Mouse (Mus musculus) forebrain, embryonic 14.5 days (tissue): ENCODE data around the gene Dctpp1. TPM values are rescaled to one million over a fixed set of nuclear protein-coding genes. Genes with fewer than 3 reads are reported as not detected.
A peak's percentile ranks its signal among the peaks of the same experiment; 100 is the strongest.

ENCODE experiments used
- ATAC-seq: fragments of 200-750 bp; cut with Nextera tagmentation; 2 replicates; pipeline ENCODE4 v1.8.0; 2017; ENCODE audit warnings: mild to moderate bottlenecking, moderate library complexity
- DNase-seq: peaks from one replicate; pipeline ENCODE4 v3.0.0-alpha.2; 2015; ENCODE audit warnings: low spot score
- H3K27ac ChIP-seq: fragments of 300-500 bp; sonication (generic); 2 replicates; pipeline ENCODE4 v1.5.1; 2014; ENCODE audit warnings: low read depth, mild to moderate bottlenecking, control low read depth, low read length, moderate library complexity
- H3K27me3 ChIP-seq: fragments of 300-500 bp; sonication (generic); replicated peaks from 2 replicates; pipeline ENCODE4 v1.6.1; 2014; ENCODE audit warnings: low read length, control low read depth, mixed read lengths; ENCODE audit not compliant: control insufficient read depth, insufficient read depth
- H3K36me3 ChIP-seq: fragments of 300-500 bp; sonication (generic); 2 replicates; pipeline ENCODE4 v1.6.1; 2014; ENCODE audit warnings: low read length, control low read depth; ENCODE audit not compliant: control insufficient read depth, insufficient read depth
- H3K4me1 ChIP-seq: fragments of 300-500 bp; sonication (generic); 2 replicates; pipeline ENCODE4 v1.6.1; 2014; ENCODE audit warnings: antibody characterized with exemption, low read length, control low read depth; ENCODE audit not compliant: control insufficient read depth, insufficient read depth
- H3K4me2 ChIP-seq: fragments of 300-500 bp; sonication (generic); 2 replicates; pipeline ENCODE4 v1.6.1; 2014; ENCODE audit warnings: mild to moderate bottlenecking, control low read depth, low read length
- H3K4me3 ChIP-seq: fragments of 300-500 bp; sonication (generic); 2 replicates; pipeline ENCODE4 v1.5.1; 2014; ENCODE audit warnings: low read depth, low read length, control low read depth
- H3K9ac ChIP-seq: fragments of 300-500 bp; sonication (generic); 2 replicates; pipeline ENCODE4 v1.6.1; 2014; ENCODE audit warnings: mild to moderate bottlenecking, low read length, control low read depth, moderate library complexity
- H3K9me3 ChIP-seq: fragments of 300-500 bp; sonication (generic); replicated peaks from 2 replicates; pipeline ENCODE4 v1.6.1; 2016; ENCODE audit warnings: low read length, control low read depth, mixed read lengths; ENCODE audit not compliant: control insufficient read depth
- WGBS: fragments of 180-500 bp; shearing (Covaris S2); extraction: QIAGEN DNeasy Blood & Tissue Kit; methylation state at CpG from one replicate; pipeline ENCODE4 v1.1.7; 2014; 5-methylcytosine and 5-hydroxymethylcytosine counted together
- polyA plus RNA-seq: library from polyadenylated mRNA; unstranded; fragments of >200 nt; fragmentation: Nextera tagmentation; extraction: Ambion mirVana; gene quantifications from 2 replicates; pipeline ENCODE4 v1.2.1, GENCODE M21; 2014

Gene Dctpp1
- polyA plus RNA-seq, 1 experiment from 2014 or later: 219 TPM

DNA sequence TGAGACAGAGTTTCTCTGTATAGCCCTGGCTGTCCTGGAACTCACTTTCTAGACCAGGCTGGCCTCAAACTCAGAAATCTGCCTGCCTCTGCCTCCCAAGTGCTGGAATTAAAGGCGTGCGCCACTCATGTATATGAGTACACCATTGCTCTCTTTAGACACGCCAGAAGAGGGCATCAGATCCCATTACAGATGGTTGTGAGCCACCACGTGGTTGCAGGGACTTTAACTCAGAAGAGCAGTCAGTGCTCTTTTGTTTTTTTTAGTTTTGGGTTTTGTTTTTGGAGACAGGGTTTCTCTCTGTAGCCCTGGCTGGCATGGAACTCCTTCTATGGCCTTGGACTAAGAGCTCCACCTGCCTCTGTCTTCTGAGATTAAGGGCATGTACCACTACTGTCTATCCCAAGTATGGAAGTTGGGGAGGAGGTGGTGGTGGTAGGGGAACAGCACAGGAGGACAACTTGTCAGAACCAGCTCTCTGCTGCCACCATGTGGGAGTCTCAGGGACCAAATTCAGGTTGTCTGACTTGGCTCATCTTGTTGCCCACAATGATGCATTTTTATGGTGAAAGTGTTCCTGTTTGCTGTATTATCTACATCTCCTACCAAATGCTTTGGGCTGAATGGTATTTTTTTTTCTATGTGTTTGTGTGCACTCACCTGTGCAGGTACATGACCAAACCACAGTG is 31.8 kb downstream of the Dctpp1 start:
- no peak overlapping the region for H3K27ac ChIP-seq
- H3K4me2 ChIP-seq: no peak overlapping the region
- WGBS: 71% methylated on average over 4 of the region's 4 CpGs
- peaks cover 18% of the 10 kb centered on the region for H3K36me3 ChIP-seq
- no peak overlapping the region for H3K4me3 ChIP-seq
- no peaks in the 10 kb centered on the region for H3K27me3 ChIP-seq
- no peaks in the 10 kb centered on the region for H3K9me3 ChIP-seq
- ATAC-seq: no peak
- H3K4me1 ChIP-seq: peaks cover 18% of the 10 kb centered on the region
- DNase-seq: peak; percentile 83
- no peak overlapping the region for H3K9ac ChIP-seq

DNA sequence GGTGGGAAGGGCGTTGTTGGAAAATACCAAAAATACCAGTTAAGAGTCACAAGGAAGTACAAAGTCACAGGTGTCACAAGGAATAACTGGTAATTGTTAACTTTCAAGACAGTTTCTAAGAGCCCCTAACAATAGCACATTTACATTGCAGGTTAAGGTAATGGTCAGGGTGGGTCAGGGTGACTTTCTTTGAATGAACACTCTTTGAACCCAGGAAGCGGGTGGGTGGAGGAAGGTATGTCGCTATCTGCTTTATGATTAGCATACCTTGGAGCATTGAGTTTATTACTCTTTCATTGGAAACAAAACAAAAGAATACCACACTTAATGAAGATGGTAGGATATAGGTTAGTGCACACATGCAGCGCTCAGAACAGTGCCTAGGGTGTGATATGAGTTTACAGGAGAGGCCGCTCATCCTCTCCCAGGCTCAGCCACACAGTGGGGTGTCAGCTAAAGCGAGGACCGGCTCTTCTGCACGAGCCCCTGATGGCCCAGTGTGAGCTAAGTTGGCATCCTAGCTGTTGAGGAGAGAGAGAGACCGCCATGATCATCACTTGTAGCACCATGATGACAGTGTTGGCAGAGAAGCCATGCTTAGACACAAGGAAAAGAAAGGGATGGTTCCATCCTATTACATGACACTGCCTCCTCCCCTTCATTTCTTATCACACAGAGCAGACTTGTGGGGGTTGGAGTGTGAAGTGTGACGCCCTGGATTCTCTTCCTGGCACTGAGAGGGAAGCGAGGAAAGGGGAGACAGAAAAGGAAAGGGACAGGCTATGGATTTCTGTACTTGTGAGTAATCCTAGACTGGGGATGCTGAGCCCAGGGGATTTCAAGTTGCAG is 35.1 kb downstream of the Dctpp1 start:
- H3K36me3 ChIP-seq: peaks cover 12% of the 10 kb centered on the region; the same call in 1 of the 2 replicates
- H3K4me3 ChIP-seq: no peak overlapping the region
- ATAC-seq: no peak
- no peak overlapping the region for H3K27ac ChIP-seq
- WGBS: 91% methylated on average over 11 of the region's 11 CpGs
- no peak for DNase-seq
- no peaks in the 10 kb centered on the region for H3K27me3 ChIP-seq
- H3K4me2 ChIP-seq: no peak overlapping the region
- H3K4me1 ChIP-seq: peaks cover 5% of the 10 kb centered on the region
- H3K9me3 ChIP-seq: no peaks in the 10 kb centered on the region
- H3K9ac ChIP-seq: no peak overlapping the region

DNA sequence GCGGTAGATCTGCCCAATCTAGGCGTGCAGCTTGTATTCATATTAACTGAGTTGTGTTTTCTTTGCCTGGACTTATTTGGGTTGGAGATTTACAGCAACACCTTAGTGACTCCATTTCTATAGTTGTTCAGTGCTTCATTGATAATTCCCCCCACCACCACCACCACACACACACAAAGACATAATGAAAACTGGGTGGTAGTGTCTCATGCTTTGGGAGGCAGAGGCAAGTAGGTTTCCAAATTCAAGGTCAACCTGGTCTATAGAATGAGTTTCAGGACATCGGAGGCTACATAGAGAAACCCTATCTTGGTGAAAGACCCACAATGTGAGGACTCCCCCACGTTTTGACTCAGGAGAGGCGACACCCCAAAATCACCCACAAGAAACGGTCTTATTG is 35.9 kb downstream of the Dctpp1 start:
- ATAC-seq: no peak
- Histone ChIP-seq H3K4me2 (no peak overlapping the region), H3K9me3 (no peaks in the 10 kb centered on the region), H3K27ac (no peak overlapping the region), H3K4me3 (no peak overlapping the region), H3K9ac (no peak overlapping the region), H3K27me3 (no peaks in the 10 kb centered on the region), H3K4me1 (no peaks in the 10 kb centered on the region), H3K36me3 (peaks cover 6% of the 10 kb centered on the region; the same call in 1 of the 2 replicates)
- no peak for DNase-seq
- WGBS: 98% methylated on average over 6 of the region's 6 CpGs

DNA sequence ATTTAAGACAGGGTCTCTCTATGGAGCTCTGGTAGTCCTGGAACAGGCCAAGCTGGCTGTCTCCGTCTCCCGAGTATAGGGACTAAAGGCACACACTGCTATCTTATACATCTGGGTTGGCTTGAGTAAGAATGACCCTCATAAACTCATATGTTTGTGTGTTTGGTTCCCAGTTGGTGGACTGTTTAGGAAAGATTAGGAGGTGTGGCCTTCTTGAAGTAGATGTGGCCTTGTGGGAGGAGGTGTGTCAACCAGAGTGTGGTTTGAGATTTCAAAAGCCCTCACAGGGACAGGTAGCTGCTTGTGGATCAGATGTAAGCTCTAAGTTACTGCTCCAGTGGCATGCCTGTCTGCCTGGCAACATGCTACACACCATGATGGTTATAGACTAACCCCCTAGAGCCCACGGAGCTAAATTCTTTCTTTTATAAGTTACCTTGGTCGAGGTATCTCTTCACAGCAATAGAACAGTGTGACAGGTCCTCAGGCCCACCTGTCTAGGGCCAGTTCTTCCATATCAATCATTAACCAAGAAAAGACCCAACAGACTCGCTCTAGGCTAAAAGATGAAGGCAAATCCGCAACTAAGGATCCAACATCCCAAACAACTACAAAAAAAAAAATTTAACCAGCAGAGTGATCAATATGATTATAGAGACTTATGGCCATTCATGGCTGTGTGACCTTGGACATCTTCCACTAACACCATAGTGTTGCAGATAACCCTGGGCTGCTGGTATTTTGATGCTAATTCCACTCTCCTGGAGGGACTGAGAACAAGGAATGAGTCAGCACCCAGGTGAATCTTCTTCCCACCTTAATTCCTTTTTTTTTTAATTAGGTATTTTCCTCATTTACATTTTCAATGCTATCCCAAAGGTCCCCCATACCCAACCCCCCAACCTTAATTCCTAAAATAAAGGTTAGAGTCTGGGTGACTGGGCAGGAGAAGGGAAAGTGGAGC is 36.7 kb downstream of the Dctpp1 start:
- H3K4me1 ChIP-seq: no peaks in the 10 kb centered on the region
- H3K4me2 ChIP-seq: no peak overlapping the region
- no peak for DNase-seq
- no peak overlapping the region for H3K4me3 ChIP-seq
- ATAC-seq: no peak
- WGBS: 86% methylated on average over 6 of the region's 6 CpGs
- no peak overlapping the region for H3K27ac ChIP-seq
- no peak overlapping the region for H3K9ac ChIP-seq
- no peaks in the 10 kb centered on the region; the same call in 1 of the 2 replicates for H3K36me3 ChIP-seq
- H3K27me3 ChIP-seq: no peaks in the 10 kb centered on the region
- no peaks in the 10 kb centered on the region for H3K9me3 ChIP-seq

DNA sequence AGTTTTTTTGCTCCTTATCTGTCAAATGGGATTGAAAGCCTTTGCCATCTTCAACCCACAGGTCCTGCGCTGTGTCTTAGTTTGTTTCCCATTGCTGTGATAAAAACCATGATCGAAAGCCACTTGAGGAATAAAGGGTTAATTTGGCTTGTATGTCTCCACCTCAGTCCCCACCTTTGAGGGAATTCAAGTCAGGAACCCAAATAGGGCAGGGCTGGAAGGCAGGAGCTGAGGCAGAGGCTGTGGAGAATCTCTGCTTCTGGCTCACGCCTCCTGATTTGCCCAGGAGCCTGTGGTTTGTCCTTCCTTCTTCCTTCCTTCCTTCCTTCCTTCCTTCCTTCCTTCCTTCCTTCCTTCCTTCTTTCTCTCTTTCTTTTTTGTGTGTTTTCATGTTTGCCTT is 37.4 kb downstream of the Dctpp1 start:
- H3K9me3 ChIP-seq: no peaks in the 10 kb centered on the region
- WGBS: 96% methylated on average over 3 of the region's 3 CpGs
- no peak overlapping the region for H3K27ac ChIP-seq
- H3K27me3 ChIP-seq: no peaks in the 10 kb centered on the region
- DNase-seq (no peak), ATAC-seq (no peak)
- no peaks in the 10 kb centered on the region for H3K36me3 ChIP-seq
- no peak overlapping the region for H3K9ac ChIP-seq
- H3K4me1 ChIP-seq: no peaks in the 10 kb centered on the region
- no peak overlapping the region for H3K4me2 ChIP-seq
- H3K4me3 ChIP-seq: no peak overlapping the region

DNA sequence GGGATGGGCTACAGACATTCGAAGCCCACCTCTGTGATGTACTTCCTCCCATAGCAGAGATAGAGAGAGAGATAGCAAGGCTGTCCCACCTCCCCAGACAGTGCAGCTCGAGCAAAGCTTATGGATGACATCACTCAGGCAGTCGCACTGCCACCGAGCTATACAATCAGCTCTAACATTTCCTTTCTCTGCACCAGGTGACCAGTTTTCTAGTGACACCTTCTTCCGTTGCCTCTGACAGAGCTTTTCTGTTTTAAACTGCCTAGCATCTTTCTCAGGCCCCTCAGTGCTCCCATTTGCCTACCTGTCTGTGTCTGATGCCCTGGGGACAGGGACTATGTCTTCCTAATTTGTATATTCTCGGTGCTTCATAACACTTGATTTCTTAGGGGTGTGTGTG is 40.1 kb downstream of the Dctpp1 start:
- no peaks in the 10 kb centered on the region for H3K36me3 ChIP-seq
- no peaks in the 10 kb centered on the region for H3K4me1 ChIP-seq
- no peak for DNase-seq
- WGBS: 87% methylated on average over 6 of the region's 6 CpGs
- no peak overlapping the region for H3K4me3 ChIP-seq
- ATAC-seq: no peak
- H3K27ac ChIP-seq: no peak overlapping the region
- no peaks in the 10 kb centered on the region for H3K9me3 ChIP-seq
- no peak overlapping the region for H3K4me2 ChIP-seq
- H3K27me3 ChIP-seq: no peaks in the 10 kb centered on the region
- H3K9ac ChIP-seq: no peak overlapping the region

DNA sequence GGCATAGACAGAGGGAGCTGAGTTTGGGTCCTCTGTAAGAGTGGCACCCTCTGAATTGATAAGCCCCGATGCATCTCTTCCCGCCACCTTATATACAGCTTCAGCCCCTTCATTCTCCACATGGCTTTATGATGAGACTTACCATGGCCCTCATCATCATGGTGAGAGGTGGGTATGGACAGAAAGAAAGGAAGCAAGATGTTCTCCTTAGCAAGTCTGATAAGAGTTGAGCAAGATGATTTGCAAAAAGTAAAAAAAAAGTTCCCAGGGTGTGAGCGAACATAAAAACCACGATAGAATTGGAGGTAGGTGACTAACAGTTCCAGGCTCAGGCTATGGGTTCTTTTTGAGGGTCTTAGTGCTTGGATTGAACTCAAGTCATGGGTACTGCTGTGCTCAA is 41.8 kb downstream of the Dctpp1 start:
- H3K4me2 ChIP-seq: no peak overlapping the region
- no peak for ATAC-seq
- 93% methylated on average over 4 of the region's 4 CpGs for WGBS
- no peak overlapping the region for H3K27ac ChIP-seq
- H3K9me3 ChIP-seq: no peaks in the 10 kb centered on the region
- H3K36me3 ChIP-seq: no peaks in the 10 kb centered on the region
- 0 out of 2 replicates have a peak, but pooled peaks cover 6% of the 10 kb centered on the region for H3K27me3 ChIP-seq
- 0 out of 2 replicates have a peak, but pooled peaks cover 3% of the 10 kb centered on the region for H3K4me1 ChIP-seq
- no peak for DNase-seq
- no peak overlapping the region; the same call in 1 of the 2 replicates for H3K9ac ChIP-seq
- H3K4me3 ChIP-seq: no peak overlapping the region

DNA sequence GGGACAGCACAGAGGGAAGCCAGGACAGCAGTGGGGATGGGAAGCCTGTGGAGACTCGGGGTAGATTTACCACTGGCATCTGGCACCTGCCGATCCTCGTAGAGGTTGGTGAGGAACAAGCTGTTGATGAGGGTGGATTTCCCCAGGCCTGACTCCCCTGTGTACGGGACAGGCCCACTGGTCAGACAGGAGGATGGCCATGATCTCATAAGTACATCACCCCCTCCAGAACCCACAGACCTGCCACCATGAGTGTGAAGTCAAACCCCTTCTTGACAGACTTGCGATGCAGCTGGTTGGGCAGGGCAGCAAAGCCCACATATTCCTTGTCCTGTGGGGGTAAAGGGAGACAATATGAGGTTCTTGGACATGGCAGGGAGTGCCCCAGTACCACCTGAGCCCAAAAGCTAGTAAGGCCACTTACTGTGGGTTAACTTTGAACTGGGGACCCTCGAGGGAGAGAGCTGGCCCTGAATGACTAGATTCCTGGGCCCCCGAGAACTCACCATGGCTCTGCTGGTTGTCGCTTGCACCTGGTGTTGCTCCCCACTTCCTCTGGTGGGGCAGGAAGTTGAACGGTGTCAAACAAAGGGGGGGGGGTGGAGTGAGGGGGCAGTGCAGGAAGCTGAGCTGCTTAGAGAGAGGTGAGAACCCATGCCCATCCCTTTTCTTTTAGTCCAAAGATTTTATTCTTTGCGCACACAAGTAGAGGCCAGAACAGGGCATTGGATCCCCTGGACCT is 42.4 kb downstream of the Dctpp1 start:
- no peak for ATAC-seq
- no peaks in the 10 kb centered on the region for H3K36me3 ChIP-seq
- no peak overlapping the region for H3K4me2 ChIP-seq
- H3K27me3 ChIP-seq: 0 out of 2 replicates have a peak, but pooled peaks cover 6% of the 10 kb centered on the region
- H3K9me3 ChIP-seq: no peaks in the 10 kb centered on the region
- H3K9ac ChIP-seq: no peak overlapping the region
- no peak overlapping the region for H3K27ac ChIP-seq
- no peak for DNase-seq
- 0 out of 2 replicates have a peak, but pooled peaks cover 3% of the 10 kb centered on the region for H3K4me1 ChIP-seq
- no peak overlapping the region for H3K4me3 ChIP-seq
- 84% methylated on average over 10 of the region's 10 CpGs for WGBS
